Mouse (Mus musculus) hindbrain, embryonic 16.5 days (tissue): ENCODE results near the gene Ppp2r3a. TPM values are rescaled to one million over a fixed set of nuclear protein-coding genes. Genes with fewer than 3 reads are reported as not detected.
A peak's percentile ranks its signal among the peaks of the same experiment; 100 is the strongest.

Source experiments
- ATAC-seq: fragments of 200-750 bp; cut with Nextera tagmentation; 2 replicates; pipeline ENCODE4 v1.8.0; 2017; ENCODE audit warnings: moderate TSS enrichment, moderate library complexity
- H3K27ac ChIP-seq: fragments of 300-500 bp; sonication (generic); 2 replicates; pipeline ENCODE4 v1.5.1; 2014; ENCODE audit warnings: low read depth, mild to moderate bottlenecking, control low read depth, low read length, moderate library complexity
- H3K27me3 ChIP-seq: fragments of 300-500 bp; sonication (generic); replicated peaks from 2 replicates; pipeline ENCODE4 v1.6.1; 2014; ENCODE audit warnings: low read length; ENCODE audit not compliant: control insufficient read depth, insufficient read depth
- H3K36me3 ChIP-seq: fragments of 300-500 bp; sonication (generic); 2 replicates; pipeline ENCODE4 v1.6.1; 2014; ENCODE audit warnings: mild to moderate bottlenecking, low read length, moderate library complexity, mixed read lengths; ENCODE audit not compliant: control insufficient read depth, insufficient read depth
- H3K4me1 ChIP-seq: fragments of 300-500 bp; sonication (generic); 2 replicates; pipeline ENCODE4 v1.6.1; 2014; ENCODE audit warnings: low read depth, low read length; ENCODE audit not compliant: control insufficient read depth, insufficient read depth
- H3K4me2 ChIP-seq: fragments of 300-500 bp; sonication (generic); 2 replicates; pipeline ENCODE4 v1.6.1; 2014; ENCODE audit warnings: mild to moderate bottlenecking, low read length, control low read depth, moderate library complexity
- H3K4me3 ChIP-seq: fragments of 300-500 bp; sonication (generic); 2 replicates; pipeline ENCODE4 v1.5.1; 2014; ENCODE audit warnings: mild to moderate bottlenecking, low read length, control low read depth, moderate library complexity
- H3K9ac ChIP-seq: fragments of 300-500 bp; sonication (generic); 2 replicates; pipeline ENCODE4 v1.6.1; 2014; ENCODE audit warnings: low read depth, mild to moderate bottlenecking, control low read depth, low read length, moderate library complexity
- H3K9me3 ChIP-seq: fragments of 300-500 bp; sonication (generic); 2 replicates; pipeline ENCODE4 v1.6.1; 2014; ENCODE audit warnings: mild to moderate bottlenecking, low read length, moderate library complexity; ENCODE audit not compliant: control insufficient read depth
- WGBS: fragments of 180-500 bp; shearing (Covaris S2); extraction: QIAGEN DNeasy Blood & Tissue Kit; methylation state at CpG from one replicate; pipeline ENCODE4 v1.1.7; 2014; 5-methylcytosine and 5-hydroxymethylcytosine counted together
- polyA plus RNA-seq: library from polyadenylated mRNA; unstranded; fragments of >200 nt; fragmentation: Nextera tagmentation; extraction: Ambion mirVana; gene quantifications from 2 replicates; pipeline ENCODE4 v1.2.1, GENCODE M21; 2015

Gene Ppp2r3a
- polyA plus RNA-seq, 1 experiment from 2014 or later = 18.4 TPM

DNA sequence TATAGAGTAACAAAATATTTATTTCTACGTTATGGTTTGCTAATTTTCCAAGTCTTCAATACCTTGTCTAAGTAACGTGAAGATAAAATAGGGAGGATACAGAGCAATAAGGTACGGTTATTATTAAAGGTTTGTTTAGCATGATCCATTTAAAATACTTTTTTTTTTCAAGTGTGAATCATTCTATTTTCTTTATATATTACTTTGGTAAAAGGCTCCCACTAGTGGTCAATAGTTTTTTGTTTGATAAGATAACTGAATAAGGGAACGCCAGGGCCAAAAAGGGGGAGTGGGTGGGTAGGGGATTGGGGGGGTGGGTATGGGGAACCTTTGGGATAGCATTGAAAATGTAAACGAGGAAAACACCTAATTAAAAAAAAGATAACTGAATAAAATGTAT lies 98.7 kb downstream of the Ppp2r3a start:
- Histone ChIP-seq H3K4me2 (no peak overlapping the region), H3K4me3 (no peak overlapping the region), H3K27me3 (no peaks in the 10 kb centered on the region), H3K36me3 (peaks cover 6% of the 10 kb centered on the region; the same call in 1 of the 2 replicates), H3K4me1 (no peaks in the 10 kb centered on the region), H3K27ac (no peak overlapping the region), H3K9ac (no peak overlapping the region), H3K9me3 (no peaks in the 10 kb centered on the region)
- WGBS = 74% methylated on average over 5 of the region's 5 CpGs
- no peak for ATAC-seq

DNA sequence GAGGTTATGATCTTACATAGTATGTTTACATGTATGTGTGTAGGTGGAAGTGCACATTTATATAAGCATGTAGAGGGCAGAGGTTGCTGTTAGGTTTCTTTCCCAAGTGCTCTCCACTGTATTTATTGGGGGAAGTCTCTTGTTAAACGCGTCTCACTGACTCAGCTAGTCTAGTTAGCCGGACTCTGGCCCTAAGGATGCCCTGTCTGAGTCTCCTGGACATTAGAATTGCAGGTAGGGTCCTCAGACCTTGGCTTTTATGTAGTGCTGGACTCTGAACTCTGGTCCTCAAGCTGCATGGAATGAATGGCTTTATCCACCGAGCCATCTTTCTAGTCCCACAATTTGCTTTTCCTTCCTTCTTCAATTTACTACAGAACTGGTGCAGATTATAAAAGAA lies 108.0 kb downstream of the Ppp2r3a start:
- H3K4me3 ChIP-seq = no peak overlapping the region
- H3K9me3 ChIP-seq = no peaks in the 10 kb centered on the region
- peaks cover 13% of the 10 kb centered on the region for H3K36me3 ChIP-seq
- H3K9ac ChIP-seq = no peak overlapping the region
- H3K27me3 ChIP-seq = no peaks in the 10 kb centered on the region
- no peaks in the 10 kb centered on the region for H3K4me1 ChIP-seq
- WGBS = 94% methylated on average over 4 of the region's 4 CpGs
- no peak for ATAC-seq
- H3K27ac ChIP-seq = no peak overlapping the region
- no peak overlapping the region for H3K4me2 ChIP-seq

DNA sequence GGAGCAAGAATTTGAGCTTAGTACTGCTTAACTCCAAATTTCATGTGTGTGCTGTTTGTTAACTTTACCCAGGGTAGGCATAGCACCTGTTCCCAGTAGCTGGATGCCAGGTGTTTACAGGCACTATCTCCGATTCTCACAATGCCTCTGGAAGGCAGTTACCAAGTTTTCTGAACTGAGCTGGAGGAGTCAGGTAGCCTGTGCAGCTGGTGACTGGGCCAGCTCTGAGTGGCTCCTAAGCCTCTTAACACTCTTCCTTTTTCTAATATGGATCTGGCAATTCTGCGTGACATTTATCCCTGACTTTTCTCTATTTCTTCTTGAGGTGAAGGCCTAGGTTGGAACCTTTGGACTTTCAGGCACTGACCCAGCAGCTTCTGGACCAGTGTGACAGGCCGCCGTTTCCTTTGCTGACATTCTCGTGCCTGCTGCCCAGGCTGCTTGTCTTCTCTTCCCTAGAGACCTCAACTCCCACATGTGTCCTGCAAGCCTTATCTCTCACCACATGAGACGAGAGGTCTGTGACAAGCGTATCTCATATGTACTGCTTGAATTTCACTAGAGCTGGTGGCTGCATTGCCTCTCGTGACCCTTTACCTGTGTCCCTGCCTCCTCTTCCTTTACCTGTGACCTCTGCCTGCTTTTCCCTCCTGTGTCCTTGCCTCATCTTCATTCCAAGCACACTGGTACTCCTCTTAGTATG lies 137.3 kb downstream of the Ppp2r3a start:
- ATAC-seq = no peak

DNA sequence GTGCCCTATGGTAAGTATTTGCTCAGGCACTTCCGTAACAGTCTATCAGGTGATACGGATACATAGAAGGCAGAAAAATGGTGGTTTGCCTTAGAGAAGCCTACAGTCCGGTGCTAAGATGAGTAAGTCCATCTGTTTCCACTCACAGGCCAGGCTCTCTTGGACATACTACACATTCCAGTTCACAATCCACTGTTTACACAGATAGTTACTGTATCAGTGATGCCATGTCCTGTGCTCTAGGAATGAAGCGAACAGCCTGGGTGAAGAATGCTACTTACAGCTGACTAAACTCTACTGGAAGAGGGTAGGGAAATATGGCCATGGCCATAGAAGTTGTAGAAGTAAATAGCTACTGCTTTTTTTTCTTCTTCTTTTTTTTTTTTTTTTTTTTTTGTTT lies 138.3 kb downstream of the Ppp2r3a start:
- no peak overlapping the region for H3K27ac ChIP-seq
- peaks cover 3% of the 10 kb centered on the region; the same call in 1 of the 2 replicates for H3K4me1 ChIP-seq
- H3K36me3 ChIP-seq = peaks cover 2% of the 10 kb centered on the region; the same call in 1 of the 2 replicates
- H3K4me3 ChIP-seq = no peak overlapping the region
- H3K4me2 ChIP-seq = no peak overlapping the region
- H3K27me3 ChIP-seq = no peaks in the 10 kb centered on the region
- no peak overlapping the region for H3K9ac ChIP-seq
- 95% methylated on average over 4 of the region's 4 CpGs for WGBS
- no peaks in the 10 kb centered on the region for H3K9me3 ChIP-seq
- ATAC-seq = no peak

More for the DNA sequence above, 137.3 kb downstream of the Ppp2r3a start:
- H3K36me3 ChIP-seq = peaks cover 2% of the 10 kb centered on the region; the same call in 1 of the 2 replicates
- H3K4me3 ChIP-seq = no peak overlapping the region
- H3K4me2 ChIP-seq = no peak overlapping the region
- no peak overlapping the region for H3K27ac ChIP-seq
- H3K27me3 ChIP-seq = no peaks in the 10 kb centered on the region
- H3K4me1 ChIP-seq = peaks cover 3% of the 10 kb centered on the region; the same call in 1 of the 2 replicates
- no peak overlapping the region for H3K9ac ChIP-seq
- no peaks in the 10 kb centered on the region for H3K9me3 ChIP-seq
- 88% methylated on average over 8 of the region's 8 CpGs for WGBS

DNA sequence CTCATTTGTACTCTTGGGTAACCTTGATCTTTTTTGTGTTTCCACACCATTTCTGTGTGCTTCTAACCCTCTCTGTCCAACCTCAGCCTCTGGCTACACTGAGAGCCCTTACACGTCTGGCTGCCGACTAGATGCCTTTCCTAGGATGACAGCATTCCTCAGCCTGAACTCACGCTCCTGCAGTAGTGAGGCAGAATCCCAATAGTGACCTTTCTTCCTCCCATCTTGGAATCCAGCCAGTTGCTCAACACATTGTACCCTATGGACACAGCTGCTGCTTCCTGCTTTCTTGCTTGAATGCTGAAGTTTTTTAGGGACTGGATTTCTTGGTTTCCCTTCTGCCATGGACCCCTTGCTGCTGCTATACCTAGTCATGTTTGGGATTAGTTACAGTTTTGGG lies 141.6 kb downstream of the Ppp2r3a start:
- 37% methylated on average over 3 of the region's 3 CpGs for WGBS
- ATAC-seq = peak; percentile 52; the same call in 1 of the 2 replicates
- Histone ChIP-seq H3K27ac (no peak overlapping the region), H3K9ac (no peak overlapping the region), H3K9me3 (no peaks in the 10 kb centered on the region), H3K36me3 (peaks cover 2% of the 10 kb centered on the region; the same call in 1 of the 2 replicates), H3K27me3 (no peaks in the 10 kb centered on the region), H3K4me2 (no peak overlapping the region), H3K4me1 (peaks cover 3% of the 10 kb centered on the region; the same call in 1 of the 2 replicates), H3K4me3 (no peak overlapping the region)

DNA sequence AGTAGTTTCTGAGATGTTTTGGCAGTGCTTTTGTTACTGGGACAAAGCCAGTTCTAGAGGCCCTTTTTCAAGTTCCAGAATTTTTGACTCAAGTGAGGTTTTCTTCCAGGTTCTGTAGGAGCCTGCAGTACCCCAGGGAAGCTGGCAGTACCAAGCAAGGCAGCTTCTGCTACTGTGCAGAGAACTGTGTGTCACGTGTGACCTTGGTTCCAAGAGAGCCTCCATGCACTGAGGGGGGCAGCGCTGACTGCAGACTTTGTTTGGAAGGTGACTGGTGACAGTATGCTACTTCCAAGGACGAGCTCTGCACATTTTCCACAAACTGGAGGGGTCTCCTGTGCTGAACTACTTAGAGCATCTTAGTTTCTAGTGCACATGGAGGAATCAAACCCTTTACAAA lies 144.2 kb downstream of the Ppp2r3a start:
- Histone ChIP-seq H3K36me3 (peaks cover 2% of the 10 kb centered on the region; the same call in 1 of the 2 replicates), H3K27me3 (no peaks in the 10 kb centered on the region), H3K4me3 (no peak overlapping the region), H3K9me3 (no peaks in the 10 kb centered on the region), H3K27ac (no peak overlapping the region), H3K9ac (no peak overlapping the region), H3K4me1 (peaks cover 3% of the 10 kb centered on the region; the same call in 1 of the 2 replicates), H3K4me2 (no peak overlapping the region)
- WGBS = 85% methylated on average over 3 of the region's 3 CpGs
- ATAC-seq = no peak

DNA sequence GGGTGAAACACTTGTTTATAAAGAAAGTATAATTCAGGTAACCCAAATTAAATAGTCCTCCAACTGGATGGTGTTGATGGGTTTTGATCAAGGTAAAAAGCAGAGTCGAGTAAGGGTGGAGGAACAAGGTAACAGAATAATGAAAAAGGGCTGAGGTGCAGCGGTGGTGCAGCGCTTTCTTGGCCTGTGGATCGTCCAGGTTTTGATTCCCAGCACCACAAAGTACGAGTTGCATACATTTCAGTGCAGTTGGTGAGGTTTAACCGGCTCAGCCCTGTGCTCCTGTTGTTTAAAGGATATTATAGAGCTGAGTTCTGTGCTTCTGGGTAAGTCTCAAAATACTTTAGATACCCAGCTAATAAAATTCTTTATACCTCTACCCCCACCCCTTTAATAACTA lies 145.9 kb downstream of the Ppp2r3a start:
- peaks cover 3% of the 10 kb centered on the region; the same call in 1 of the 2 replicates for H3K4me1 ChIP-seq
- H3K4me3 ChIP-seq = no peak overlapping the region
- no peaks in the 10 kb centered on the region for H3K9me3 ChIP-seq
- no peaks in the 10 kb centered on the region for H3K27me3 ChIP-seq
- no peak overlapping the region for H3K9ac ChIP-seq
- no peak overlapping the region for H3K27ac ChIP-seq
- 95% methylated on average over 6 of the region's 6 CpGs for WGBS
- peaks cover 4% of the 10 kb centered on the region for H3K36me3 ChIP-seq
- no peak overlapping the region for H3K4me2 ChIP-seq
- no peak for ATAC-seq

DNA sequence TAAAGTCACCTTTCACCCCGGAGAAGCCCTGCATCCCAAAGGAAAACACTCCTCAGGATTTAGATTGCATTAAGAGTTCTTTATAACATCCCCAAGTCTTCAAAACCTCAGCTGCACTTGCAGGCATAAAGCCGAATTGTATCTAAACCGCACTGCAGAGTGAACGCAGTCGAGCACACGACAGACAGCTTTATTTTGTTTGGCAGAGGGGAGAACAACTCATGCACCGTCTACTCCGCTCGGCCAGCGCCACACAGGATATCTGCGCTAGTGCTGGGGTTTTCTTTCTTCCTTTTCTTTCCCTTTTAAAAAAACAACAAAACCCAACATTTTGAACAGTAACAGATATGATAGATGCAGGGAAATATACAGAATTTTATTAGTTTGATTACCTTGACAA lies 146.7 kb downstream of the Ppp2r3a start:
- no peaks in the 10 kb centered on the region for H3K27me3 ChIP-seq
- no peak for ATAC-seq
- peaks cover under 1% of the 10 kb centered on the region; the same call in 1 of the 2 replicates for H3K4me1 ChIP-seq
- H3K9ac ChIP-seq = no peak overlapping the region
- H3K9me3 ChIP-seq = no peaks in the 10 kb centered on the region
- peaks cover 4% of the 10 kb centered on the region for H3K36me3 ChIP-seq
- H3K4me3 ChIP-seq = no peak overlapping the region
- H3K4me2 ChIP-seq = no peak overlapping the region
- no peak overlapping the region for H3K27ac ChIP-seq
- 84% methylated on average over 11 of the region's 11 CpGs for WGBS

DNA sequence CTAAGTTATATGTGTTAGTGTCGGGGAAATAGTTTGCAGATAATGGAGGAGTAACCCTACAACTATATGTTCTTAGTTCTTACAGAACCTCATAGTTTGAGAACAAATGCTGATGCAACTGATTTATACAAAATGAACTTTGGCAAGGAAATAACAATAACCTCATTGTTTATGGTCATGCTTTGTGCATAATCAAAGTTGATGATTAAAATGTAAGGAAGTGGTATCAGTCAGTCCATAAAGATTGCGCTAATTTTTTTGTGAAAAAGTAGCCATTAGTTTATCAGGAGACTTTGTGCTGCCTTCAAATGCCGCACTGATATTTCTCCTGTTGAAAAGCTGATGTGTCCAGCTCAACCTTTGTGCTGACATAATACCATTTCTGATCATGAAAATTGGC lies 149.3 kb downstream of the Ppp2r3a start:
- H3K36me3 ChIP-seq = peaks cover 4% of the 10 kb centered on the region; the same call in 1 of the 2 replicates
- no peak overlapping the region for H3K9ac ChIP-seq
- no peak for ATAC-seq
- H3K4me3 ChIP-seq = no peak overlapping the region
- no peaks in the 10 kb centered on the region for H3K9me3 ChIP-seq
- H3K27me3 ChIP-seq = no peaks in the 10 kb centered on the region
- WGBS = 98% methylated on average over 3 of the region's 3 CpGs
- no peaks in the 10 kb centered on the region for H3K4me1 ChIP-seq
- H3K4me2 ChIP-seq = no peak overlapping the region
- no peak overlapping the region for H3K27ac ChIP-seq
